In genomic region chr9:106754311-106754710, GRCm38 (mm10) we compare ENCODE assay signal across 27 mouse cellular contexts. TPM values are rescaled to one million over a fixed set of nuclear protein-coding genes. Genes with fewer than 3 reads are reported as not detected.
A peak's percentile ranks its signal among the peaks of the same experiment; 100 is the strongest.
DNase-seq lines count a peak whose midpoint lies in the region.
"Had no signal": no experiment of that assay in that cellular context is flagged by ENCODE, and none has a peak within 500 bp of the region (broad histone marks: within the 10 kb centered on the region; RNA-seq: fewer than 3 reads in every experiment).

No protein-coding gene starts in this region.

- 0 out of 2 replicates have a peak, but pooled peaks cover 6% of the 10 kb centered on the region for H3K4me1 ChIP-seq in heart, embryonic 10.5 days
- H3K4me1 ChIP-seq: forebrain, embryonic 13.5 days; hindbrain, embryonic 12.5 days; intestine, embryonic 15.5 days; limb, embryonic 12.5 days; lung, embryonic 15.5 days; midbrain, embryonic 10.5 days had no signal

- WGBS in heart, embryonic 10.5 days: 68% methylated on average over 2 of the region's 2 CpGs

- intact Hi-C loops in gastrocnemius, postnatal 14 days (cut with DNase I; ENCODE audit: low total_unique reads): no loop called here

- no peaks in the 10 kb centered on the region for H3K27me3 ChIP-seq in heart, embryonic 10.5 days (ENCODE audit: insufficient read depth, poor library complexity, severe bottlenecking)
- H3K27me3 ChIP-seq: forebrain, embryonic 13.5 days; hindbrain, embryonic 12.5 days; intestine, embryonic 15.5 days; limb, embryonic 12.5 days; lung, embryonic 15.5 days had no signal

- H3K27ac ChIP-seq in heart, embryonic 10.5 days: no peak overlapping the region
- H3K27ac ChIP-seq: forebrain, embryonic 13.5 days; heart, adult 2 months; hindbrain, embryonic 12.5 days; hindbrain, postnatal 0 days; intestine, embryonic 15.5 days; kidney, postnatal 0 days; limb, embryonic 12.5 days; lung, embryonic 15.5 days; midbrain, embryonic 10.5 days; stomach, postnatal 0 days had no signal

- no peaks in the 10 kb centered on the region for H3K9me3 ChIP-seq in heart, embryonic 10.5 days
- H3K9me3 ChIP-seq: forebrain, embryonic 13.5 days; G1E; hindbrain, embryonic 12.5 days; intestine, embryonic 15.5 days; limb, embryonic 12.5 days; lung, embryonic 15.5 days; midbrain, embryonic 10.5 days had no signal

- H3K36me3 ChIP-seq in heart, embryonic 10.5 days: peaks cover 29% of the 10 kb centered on the region

- peak; percentile 50 for DNase-seq in heart, adult 11 months
- DNase-seq in heart, embryonic 10.5 days (ENCODE audit: low spot score): no peak
- DNase-seq in right cerebral cortex, adult 18-20 months: peak; percentile 60
- DNase-seq in right cerebral cortex, postnatal 4 days: no peak
- peak; percentile 42 to 59 for DNase-seq in frontal cortex, postnatal 36 days (ENCODE audit: low spot score in 2 of 2)
- peak; percentile 22 for DNase-seq in right cerebral cortex, postnatal 25 days
- no peak for DNase-seq in gastrocnemius, postnatal 14 days
- DNase-seq in gastrocnemius, adult 18-20 months (ENCODE audit: low spot score): no peak
- DNase-seq: adrenal gland, adult 8-10 months; cerebellum, adult 8-10 months; cerebellum, postnatal 25 days; gastrocnemius, postnatal 25 days; heart, adult 2 months; heart, postnatal 36 days; kidney, adult 2 months; kidney, postnatal 4 days; thymus, postnatal 14 days had no signal

- no peak overlapping the region for H3K4me3 ChIP-seq in heart, embryonic 10.5 days
- H3K4me3 ChIP-seq: forebrain, embryonic 13.5 days; heart, adult 2 months; hindbrain, embryonic 12.5 days; intestine, embryonic 15.5 days; limb, embryonic 12.5 days; lung, embryonic 15.5 days; midbrain, embryonic 10.5 days had no signal

RNA-seq across cellular contexts. Expression of gene Rad54l2, which starts 34.7 kb away (rescaled TPM):
- polyA plus RNA-seq in heart, embryonic 10.5 days (2016; fragmentation: Nextera tagmentation; extraction: Ambion mirVana): 5.7 and 6.4 TPM in 2 replicates
- total RNA-seq in gastrocnemius, postnatal 14 days (2021): 1 to 10 TPM; 6.6 to 7.1 TPM
- total RNA-seq in gastrocnemius, adult 18-20 months (2021): 1 to 10 TPM; 6.6 to 6.9 TPM

Comparison
In these comparisons a context has a peak if more than half of its experiments do, and no peak if none do; other contexts are left out.
1. DNase-seq: peak in heart, adult 11 months (single experiment), right cerebral cortex, adult 18-20 months (single experiment), frontal cortex, postnatal 36 days (2 of 2) and right cerebral cortex, postnatal 25 days (single experiment); none in heart, embryonic 10.5 days (single experiment), right cerebral cortex, postnatal 4 days (single experiment), gastrocnemius, postnatal 14 days (single experiment) and gastrocnemius, adult 18-20 months (single experiment).